Mouse (Mus musculus) heart, adult 2 months (tissue): Measurements from ENCODE around the gene Hpse.

Experiments used
- CTCF ChIP-seq: fragments of 200-600 bp; IDR thresholded peaks from 2 replicates; pipeline ENCODE4 v1.8.1; 2022; ENCODE audit warnings: antibody characterized with exemption, mild to moderate bottlenecking, moderate library complexity
- POLR2A ChIP-seq: fragments of 200-500 bp; IDR thresholded peaks from 2 replicates; pipeline ENCODE4 v1.6.1; 2011; ENCODE audit warnings: mild to moderate bottlenecking, low read depth, low read length, control low read depth; ENCODE audit not compliant: insufficient read depth

GRCm38 (mm10) chr5:100726001-100726400 is 6.5 kb upstream of the Hpse start:
- TF ChIP-seq POLR2A (no peak), CTCF (no peak)
